Mouse (Mus musculus): ENCODE measurements around the gene Bmp2k. TPM values are rescaled to one million over a fixed set of nuclear protein-coding genes. Genes with fewer than 3 reads are reported as not detected.

Gene Bmp2k
- total RNA-seq, 2 experiments from 2014 or later = 27.2 to 32.6 TPM

DNA sequence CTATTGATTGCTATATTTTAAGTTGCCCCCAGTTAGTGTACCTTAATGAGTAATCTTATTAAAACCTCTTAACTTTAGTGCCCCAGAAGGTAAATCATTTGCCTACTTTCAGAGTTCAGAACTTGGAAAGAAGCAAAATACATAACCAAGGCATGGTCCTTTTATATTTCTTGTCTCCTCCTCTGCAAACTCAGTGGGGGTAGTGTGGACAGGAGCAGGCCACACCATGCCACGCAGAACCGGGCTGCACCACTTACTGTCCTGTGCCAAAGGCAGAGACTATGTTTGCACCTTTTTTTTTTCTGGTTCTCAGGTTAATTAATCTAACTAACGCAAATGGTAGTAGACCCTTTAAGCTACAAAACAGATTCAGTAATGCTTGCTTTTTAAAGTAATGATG lies 91.9 kb downstream of the Bmp2k start:
- no peak for DNase-seq (ENCODE audit: low spot score in 2 of 2)

DNA sequence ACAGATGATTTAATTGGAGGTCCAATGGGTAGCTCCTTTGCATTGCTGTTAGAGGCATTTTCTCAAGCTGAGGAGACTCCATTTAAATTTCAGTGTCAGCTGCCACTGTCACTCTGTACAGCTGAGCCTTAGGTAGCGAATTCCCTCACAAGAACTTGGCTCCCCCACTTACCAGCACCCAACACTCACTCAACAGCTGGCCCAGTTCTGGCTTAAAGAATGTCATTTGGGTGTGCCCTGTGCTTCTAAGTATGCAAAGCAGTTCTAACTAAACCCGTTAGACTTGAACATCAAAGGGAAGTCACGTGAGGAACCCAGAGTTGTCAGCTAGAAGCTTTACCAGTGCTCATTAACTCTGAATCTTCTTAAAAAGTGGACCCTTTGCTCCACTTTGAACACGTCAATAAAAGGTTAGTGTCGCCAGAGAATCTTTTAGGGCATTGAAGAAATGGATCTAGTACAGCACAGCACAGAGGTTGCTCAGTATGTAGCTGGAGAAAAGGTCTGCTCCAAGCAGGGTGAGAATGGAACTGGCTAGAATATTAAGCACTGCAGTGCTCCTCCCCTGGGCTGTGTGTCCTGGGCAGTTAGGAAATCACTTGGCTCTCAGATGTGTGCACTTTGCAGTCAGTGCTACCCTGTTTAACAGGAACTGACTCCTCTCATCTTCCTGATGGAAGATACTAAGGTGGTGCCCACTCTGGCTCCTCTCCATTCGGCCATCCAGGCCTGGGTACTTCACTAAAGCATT lies 92.7 kb downstream of the Bmp2k start:
- no peak for DNase-seq (ENCODE audit: low spot score in 2 of 2)

DNA sequence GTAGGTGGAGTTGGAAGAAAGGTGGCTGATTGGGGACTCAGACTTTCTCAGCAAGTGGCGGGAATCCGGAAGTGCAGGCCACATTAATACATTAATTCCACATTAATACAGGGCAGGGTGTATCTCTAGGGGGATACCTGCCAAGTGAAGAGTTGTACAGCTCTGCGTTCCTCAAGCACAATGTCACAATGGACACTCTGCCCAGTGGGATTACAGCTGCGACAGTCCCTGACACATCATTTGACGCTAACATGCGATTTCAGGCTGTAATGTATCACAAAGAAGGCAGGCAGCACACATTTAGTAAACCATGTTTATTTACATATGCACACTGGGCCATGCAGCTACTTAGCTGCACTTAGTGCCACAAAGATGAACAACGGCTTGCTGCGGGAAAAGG lies 95.5 kb downstream of the Bmp2k start:
- DNase-seq (ENCODE audit: low spot score in 2 of 2) = no peak

- DNase-seq (ENCODE audit: low spot score in 2 of 2) = no peak
Measured at GRCm38 (mm10) chr5:97095335-97095734, 97.8 kb downstream of the Bmp2k start.

DNA sequence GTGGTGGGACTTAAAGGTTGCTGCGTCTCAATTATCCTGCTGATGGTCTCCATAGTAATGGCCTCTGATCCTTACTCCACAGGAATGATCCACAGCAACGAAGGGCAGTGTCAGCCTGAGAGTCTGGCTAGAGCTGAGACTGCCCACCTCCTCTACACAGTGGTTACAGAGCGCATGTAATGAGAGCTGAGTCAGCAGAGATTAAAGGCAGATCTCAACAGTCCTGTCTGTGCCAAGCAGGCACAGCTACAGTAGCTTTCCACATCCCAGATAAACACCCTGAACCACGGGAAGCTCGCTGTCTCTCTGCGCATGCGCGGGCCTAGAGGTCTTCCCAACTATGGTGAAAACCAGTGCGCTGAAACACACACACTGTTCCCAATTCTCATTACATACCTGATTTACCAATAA lies 100.1 kb downstream of the Bmp2k start:
- no peak for DNase-seq (ENCODE audit: low spot score in 2 of 2)

- DNase-seq (ENCODE audit: low spot score in 2 of 2) = no peak
Measured at GRCm38 (mm10) chr5:97099954-97100353, 102.5 kb downstream of the Bmp2k start.

DNA sequence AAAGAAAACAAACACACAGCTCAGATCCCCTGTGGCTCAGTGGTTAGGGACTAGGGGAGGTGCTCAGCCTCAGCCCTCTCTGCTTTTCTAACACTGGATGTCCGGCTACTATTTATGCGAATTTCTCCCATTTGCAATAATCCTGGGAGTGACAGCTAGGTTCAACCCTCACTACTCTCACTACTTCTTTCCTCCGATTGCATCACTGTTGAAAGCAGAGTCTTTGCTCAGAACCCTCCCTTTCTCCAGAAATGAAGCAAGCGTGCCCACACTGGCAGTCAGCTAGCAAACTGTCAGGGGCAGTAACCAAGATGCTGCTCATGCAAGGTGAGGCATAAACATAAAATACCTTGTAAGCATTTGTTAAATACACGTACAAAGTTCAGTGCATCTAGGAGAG lies 110.8 kb downstream of the Bmp2k start:
- DNase-seq (ENCODE audit: low spot score in 2 of 2) = no peak

DNA sequence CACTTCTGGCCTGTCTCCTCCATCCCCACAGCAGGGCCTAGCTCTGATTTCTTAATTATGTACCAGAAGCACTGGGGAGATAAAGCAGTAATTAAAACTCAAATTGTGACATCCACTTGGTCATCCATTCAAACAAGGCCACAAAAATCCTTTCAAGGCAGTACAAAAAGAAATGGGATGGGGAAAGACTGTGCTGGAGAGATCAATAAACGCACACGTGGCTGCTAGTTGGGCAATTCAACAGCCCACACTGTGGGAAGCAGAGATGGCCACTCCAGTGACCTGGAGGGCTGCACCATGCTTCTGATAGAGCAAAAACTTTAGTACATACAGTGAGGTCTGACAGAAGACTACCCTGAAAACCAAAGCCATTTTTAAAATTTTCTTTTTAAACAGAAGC lies 112.6 kb downstream of the Bmp2k start:
- DNase-seq (ENCODE audit: low spot score in 2 of 2) = no peak

DNA sequence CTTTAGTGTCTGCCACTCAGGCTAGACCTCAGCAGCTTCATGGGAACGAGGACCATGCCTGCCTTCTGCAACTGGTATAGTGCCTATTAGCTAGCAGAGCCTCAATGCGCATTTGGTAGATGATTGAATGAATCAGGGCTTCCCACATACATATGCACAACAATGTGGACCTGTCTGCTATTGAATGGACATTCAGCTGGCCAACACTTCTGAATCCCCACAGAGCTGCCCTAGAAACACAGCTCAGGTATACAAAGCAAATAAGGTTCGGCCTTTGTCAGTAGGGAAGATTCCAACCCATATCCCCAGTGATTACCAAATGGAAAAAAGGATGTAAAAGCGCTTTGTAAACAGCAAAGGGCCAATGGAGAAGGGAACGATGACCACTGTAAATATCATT lies 113.2 kb downstream of the Bmp2k start:
- no peak for DNase-seq (ENCODE audit: low spot score in 2 of 2)

DNA sequence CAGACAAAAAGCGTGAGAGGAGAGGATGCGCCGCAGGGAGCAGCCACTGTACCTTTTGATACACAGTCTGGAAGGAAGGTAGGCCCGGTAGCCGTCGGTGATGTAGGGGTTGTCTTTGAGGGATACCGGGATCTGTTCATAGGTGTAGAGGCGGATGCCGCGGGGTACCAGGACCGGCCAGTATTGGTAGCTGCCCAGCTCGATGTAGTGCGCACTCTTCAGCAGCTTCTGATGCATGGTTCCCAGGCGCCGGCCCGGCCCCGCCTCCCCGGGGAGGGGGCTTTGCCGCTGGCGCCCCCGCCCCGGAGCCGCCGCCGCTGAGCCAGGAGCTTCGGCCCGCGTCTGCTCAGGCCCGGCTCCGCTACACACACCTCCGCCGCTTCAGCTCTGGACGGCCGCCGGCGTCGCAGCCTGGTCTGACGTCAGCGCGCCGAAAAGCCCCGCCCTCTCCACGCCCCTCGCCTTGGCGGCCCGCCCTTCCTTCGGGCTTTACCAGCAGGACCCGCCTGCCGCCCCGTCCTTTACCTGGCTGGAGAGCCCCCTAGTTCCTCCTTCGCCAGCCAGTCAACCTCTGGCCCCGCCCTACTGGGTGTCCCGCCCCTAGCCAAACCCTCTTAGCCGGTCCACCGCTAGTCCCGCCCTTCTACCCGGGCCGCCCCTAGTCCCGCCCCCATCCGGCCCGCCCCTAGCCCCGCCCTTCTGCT lies 113.9 kb downstream of the Bmp2k start, which contains the start of gene Paqr3:
Gene Paqr3, minus strand, starts transcription at position 390 of the 704 bp plus-strand sequence.
- peak; percentile 98 to 99 for DNase-seq (ENCODE audit: low spot score in 2 of 2)

- DNase-seq (ENCODE audit: low spot score in 2 of 2) = no peak
Measured at GRCm38 (mm10) chr5:97124977-97125376, 127.5 kb downstream of the Bmp2k start.

GRCm38 (mm10) chr5:97125459-97125970 lies 128.0 kb downstream of the Bmp2k start:
- DNase-seq (ENCODE audit: low spot score in 2 of 2) = no peak

DNA sequence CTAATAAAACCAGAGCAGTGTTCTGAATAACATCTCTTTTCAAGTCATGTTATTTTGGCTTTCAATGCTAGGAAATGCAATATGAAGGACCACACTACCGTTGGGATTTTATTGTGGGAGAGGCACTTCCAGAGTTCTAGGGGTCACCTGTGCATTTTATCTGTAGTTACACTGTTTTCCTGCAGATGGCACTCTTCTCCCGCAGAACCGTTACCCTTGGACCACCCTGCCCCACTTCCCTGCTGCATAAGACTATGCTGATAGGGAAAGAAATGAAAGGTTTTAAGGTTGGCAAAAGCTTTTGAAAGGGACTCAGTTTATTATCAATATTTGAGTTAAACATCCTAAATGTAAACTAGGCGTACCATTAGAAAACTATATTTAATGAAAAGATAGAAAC lies 128.5 kb downstream of the Bmp2k start:
- DNase-seq (ENCODE audit: low spot score in 2 of 2) = peak in 1 of 2 experiments; percentile 16

DNA sequence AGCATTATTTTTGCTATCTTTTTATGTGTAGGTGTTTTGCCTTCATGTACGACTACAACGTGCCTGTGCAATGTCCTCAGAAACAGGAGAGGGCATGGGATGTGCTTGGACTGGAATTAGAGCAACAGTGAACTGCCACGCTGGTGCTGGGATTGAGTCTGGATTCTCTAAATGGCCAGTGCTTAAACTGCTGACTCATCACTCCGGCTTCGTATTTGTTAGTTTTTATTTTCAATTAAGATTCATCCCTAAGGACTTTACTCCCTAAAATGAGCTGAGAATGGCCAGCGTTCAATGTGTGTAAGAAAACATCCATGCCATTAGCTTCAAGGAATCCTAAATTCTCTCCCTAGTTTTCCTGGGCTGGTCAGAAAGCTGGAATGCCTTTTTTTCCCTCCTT lies 129.8 kb downstream of the Bmp2k start:
- DNase-seq (ENCODE audit: low spot score in 2 of 2) = no peak

DNA sequence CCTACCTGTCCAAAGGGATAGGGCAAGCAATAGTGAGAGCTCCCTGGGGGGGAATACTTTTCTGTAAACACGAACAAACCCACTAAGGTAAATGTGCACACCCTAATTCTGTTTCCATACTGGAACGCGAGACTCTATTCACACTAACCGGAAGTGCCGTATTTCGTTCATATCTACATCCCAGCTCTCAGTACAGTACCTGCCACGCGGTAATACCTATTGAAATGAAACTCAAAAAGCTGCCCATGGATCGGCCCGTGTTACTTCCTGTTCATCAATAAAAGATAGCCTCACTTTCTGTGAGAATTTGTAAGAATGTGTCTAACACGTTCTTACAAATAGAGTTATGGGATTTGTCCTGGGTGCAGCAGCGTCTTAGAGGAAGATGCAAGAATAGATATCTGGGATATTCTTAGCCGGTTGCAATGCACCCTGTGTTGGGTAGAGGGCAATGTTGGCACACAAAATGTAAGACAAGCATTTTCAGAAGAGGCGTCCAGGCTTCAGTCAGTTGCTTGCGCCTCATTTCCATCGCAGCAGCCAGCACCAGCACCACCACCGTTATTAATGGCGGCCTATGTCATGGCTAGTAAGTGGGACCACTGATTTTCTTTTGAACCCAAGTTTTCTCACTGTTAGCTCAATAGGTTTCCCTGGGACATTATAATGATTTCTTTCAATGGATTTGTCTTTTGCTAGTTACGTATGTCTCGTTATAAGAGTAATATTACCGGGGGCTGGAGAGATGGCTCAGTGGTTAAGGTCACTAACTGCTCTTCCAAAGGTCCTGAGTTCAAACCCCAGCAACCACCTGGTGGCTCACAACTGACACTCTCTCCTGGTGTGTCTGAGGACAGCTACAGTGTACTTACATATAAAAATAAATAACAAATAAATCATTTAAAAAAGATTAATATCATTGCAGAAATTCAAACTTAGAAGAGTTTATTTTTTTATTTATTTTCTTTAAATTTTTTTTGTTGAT lies 131.0 kb downstream of the Bmp2k start:
- DNase-seq (ENCODE audit: low spot score in 2 of 2) = peak; percentile 6 to 30

- no peak for DNase-seq (ENCODE audit: low spot score in 2 of 2)
Measured at GRCm38 (mm10) chr5:97129589-97129988, 132.1 kb downstream of the Bmp2k start.

DNA sequence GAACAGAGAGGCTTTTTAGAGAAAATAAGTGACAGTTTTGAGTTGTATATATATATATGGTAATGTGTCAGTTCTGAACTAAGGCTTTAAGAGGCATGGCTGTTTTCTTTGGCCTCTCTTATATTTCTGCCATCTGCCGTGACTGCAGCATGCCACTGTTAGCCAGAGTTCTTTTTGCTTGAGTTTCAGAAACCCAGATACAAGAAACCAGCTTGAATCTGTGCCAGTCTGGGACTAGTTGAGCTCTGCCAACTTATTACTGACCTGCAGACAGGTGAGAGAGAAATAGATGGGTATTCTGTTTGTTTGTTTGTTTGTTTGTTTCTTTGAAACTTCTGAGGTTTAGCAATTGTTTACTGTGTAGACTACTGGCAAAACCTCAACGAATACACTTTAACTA lies 137.8 kb downstream of the Bmp2k start:
- DNase-seq (ENCODE audit: low spot score in 2 of 2) = no peak
